Mouse (Mus musculus) WW6 (cell line): Measurements from ENCODE around the gene Zbtb1.

Experiments used
- DNase-seq: peaks from one replicate; pipeline ENCODE4 v3.0.0-alpha.2; 2013; ENCODE audit warnings: low read depth, low spot score

The Zbtb1 gene

GRCm38 (mm10) chr12:76369978-76370830, at the start of gene Zbtb1:
TSS of gene Zbtb1 (plus strand) at chr12:76370266.
- peak; percentile 47 for DNase-seq

DNA sequence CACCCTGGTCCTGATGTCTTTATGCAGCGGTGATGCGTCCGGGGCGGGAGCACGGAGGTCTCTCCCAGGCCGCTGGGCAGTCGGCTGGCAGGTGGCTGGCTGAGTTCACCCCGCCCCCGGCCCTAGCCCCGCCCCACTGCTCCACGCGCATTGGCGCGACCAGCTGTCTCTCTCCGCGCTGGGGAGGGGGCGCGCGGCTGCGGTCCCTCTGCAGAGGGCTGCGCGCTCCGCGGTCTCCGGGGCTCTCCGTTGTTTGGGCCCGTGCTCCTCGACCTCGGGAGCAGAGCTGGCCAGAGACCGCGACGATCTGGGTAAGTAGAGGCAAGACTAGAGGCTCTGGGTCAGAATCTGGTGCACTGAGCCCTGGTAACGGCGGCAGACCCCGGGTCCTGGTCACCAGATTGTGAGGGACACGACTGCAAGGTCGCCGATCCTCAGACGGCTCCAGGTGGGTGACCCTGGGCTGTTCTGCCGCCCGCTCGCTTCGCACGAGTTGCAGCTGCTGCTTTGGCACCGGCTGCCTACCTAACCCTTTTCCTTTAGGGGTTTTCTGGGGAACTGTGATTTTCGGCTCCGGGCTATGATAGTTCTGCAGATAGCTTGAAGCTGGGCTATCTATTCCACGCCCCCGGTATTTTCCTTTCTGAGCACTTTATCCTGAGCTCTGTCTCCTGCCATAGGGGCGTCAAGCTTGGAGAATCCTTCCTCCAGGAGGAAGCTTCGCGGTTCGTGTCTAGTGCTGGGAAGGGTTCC, 45.2 kb upstream of the Zbtb1 start, which contains the start of gene Akap5:
Akap5 (plus strand) TSS at position 213 of the 753 bp plus-strand sequence.
- peak; percentile 47 for DNase-seq

GRCm38 (mm10) chr12:76326437-76327220, 43.4 kb upstream of the Zbtb1 start:
- DNase-seq, result no peak

- no peak for DNase-seq
Observed at GRCm38 (mm10) chr12:76328567-76329354, 41.3 kb upstream of the Zbtb1 start.

DNA sequence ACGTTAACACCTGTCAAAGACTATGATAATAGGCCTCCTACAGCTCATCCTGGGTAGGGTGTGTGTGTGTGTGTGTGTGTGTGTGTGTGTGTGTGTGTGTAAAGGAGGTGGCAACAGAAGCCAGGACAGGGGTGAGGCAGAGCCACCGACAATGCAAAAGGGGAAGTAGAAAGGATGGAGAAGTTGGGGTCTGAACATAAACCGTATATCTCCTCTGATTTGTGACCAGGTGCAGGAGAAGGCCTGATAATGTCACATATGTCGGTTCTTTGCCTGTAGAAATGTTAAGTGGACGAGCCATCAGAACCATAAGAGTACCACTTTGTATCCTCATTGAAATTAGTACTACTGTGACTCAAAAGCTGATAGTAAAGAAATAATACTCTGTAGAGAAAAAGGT, 36.4 kb upstream of the Zbtb1 start:
- no peak for DNase-seq

DNA sequence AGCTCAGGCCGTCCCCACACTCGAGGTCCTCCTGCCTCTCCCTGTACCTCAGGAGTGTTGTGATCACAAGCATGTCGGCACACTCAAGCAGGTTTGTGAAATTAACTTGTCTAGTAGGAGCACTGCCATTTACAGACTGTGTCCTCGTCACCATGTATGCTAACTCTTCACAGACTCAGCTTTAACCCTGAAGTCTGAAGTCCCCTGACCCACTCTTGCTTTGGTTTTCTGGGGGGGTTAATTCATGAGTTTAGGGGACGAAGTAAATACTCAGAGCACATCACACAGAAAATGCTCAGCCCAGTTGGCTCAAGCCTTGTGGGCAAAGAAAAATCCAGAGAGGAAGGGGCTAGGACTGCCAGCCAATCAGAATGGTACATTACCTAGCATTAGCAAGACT, 34.4 kb upstream of the Zbtb1 start:
- DNase-seq, result no peak

DNA sequence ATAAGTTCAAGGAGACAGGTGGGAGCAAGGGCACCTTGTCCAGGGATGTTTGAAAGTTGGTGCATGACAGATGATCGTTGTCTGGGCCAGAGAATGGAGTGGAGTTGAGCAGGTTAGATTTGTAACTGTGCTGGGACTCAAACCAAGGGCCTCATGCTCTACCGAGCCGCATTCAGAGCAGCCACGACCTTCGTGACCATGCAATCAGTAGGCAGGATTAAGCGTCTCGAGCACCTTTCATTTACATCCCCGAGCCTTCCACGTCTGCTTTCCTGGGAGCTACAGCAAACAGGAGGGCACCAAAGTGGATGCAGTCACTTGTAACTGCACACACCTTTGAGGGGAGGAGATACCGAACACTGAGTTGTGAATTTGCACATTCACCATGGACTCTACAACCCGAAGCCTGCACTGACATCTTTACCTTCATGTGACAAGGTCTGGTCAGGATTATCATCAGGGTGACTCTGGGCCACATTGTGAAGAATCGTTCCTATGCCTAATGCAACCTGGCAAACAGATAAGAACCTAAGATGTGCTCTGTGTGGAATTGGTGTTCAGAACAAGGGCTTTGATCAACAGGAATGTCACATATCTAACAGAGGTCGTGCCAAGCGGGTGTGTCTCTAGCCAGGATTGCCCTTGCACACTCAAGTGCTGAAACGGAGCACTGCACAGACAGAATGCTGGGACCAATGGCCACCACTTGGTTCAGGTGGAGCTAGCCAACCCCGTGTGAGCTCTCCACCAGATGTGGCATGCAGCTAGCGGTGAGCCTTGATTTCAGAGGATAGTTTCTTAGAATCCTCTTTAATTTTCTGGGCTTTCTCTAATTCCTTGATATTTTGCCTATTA, 33.7 kb upstream of the Zbtb1 start:
- no peak for DNase-seq

DNA sequence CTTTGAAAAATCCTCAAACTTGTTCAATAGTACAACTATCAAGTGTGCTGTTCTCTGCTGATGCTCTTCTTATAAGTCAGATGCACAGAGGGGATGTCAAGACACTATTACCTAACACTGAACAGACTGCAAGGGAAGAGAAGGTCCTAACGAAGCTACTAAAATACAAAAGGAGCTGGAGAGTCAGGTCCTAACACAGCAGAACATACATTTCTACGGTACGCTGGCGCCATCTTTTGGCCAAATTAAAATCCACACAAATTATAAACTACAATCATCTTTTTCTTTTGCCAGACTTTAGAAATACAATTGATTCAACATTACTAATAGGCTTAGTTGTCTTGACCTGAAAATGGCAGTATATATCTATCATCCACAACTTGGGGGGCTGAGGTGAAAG, 29.0 kb upstream of the Zbtb1 start:
- DNase-seq, result no peak

GRCm38 (mm10) chr12:76345759-76346455, 24.2 kb upstream of the Zbtb1 start:
- DNase-seq, result no peak

DNA sequence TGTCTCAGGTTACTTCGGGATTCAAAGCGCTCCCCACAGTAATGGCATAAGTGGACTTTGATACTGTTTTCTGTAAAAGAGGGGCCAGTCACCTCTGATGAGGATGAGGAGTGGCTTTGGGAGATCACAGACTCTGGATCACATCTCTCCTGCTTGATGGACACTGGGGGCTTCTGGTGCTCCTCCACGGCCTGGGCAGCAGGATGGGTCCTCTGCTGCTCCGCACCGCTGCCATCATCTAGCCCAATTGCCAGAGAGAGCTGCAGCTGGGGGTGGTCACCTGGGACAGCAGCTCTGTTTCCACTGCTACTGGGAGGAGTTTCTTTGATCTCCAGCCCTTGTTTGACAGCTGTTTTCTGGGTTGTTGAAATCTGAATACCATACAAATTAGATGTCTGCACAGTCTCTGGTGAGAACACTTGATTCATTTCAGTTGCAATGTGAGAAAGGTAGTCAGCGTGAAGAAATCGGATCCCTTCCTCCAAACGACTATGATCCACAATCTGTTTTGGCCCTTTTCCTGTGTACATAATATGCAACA, 20.3 kb upstream of the Zbtb1 start:
- no peak for DNase-seq

DNA sequence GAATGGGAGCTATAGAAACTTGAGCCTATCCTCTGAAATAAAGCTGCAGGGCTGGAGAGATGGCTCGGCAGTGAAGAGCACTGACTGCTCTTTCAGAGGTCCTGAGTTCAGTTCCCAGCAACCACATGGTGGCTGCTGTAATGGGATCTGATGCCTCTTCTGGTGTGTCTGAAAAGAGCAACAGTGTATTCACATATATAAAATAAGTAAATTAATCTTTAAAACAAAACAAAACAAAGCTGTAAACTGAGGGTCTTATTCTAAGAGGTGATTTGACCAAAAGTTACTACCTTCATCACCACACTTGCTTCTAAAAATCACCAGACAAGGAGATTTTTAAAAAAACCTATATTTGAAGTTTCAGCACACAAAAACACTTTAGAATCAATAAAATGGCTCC, 9.2 kb upstream of the Zbtb1 start:
- no peak for DNase-seq

DNA sequence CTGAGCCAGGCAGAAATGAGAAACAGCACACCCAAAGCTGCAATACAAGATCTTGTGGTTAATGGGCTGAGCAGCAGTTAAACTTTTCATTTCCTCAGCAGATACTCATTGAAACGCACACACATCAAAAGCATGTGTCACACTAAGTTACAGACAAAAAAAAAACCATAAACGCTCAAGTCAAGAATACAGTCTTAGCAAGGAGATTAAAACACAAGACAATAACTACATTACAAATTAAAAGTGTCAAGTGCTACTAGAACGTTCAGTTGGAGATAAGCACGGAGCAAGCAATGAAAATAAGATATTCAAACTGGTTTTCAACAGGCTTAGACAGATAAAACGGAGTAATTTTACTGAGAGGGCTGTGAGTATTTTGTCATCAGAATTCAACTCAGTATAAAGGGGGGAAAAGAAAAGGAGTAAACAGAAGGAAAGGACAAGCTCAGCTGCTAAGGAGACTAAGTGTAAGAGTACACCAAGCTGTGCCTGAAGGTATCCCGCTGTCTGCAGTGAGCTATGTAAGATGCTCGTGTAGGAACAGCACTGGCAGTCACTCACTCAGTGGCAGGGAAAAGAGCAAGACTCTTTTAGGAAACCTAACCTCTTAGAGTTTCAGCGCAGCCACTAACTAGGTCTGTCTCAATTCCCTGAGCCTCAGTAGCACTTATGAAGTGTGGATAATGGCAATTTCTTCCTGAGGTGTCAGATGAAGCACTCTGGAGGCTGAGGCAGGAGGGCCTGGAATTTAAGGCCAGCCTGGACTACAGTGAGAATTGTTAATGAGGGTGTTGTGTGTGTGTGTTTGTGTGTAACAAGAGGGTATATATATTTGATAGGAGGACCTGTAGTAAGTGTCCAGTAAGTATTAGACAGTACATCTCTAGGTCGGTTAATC, 8.4 kb upstream of the Zbtb1 start:
- no peak for DNase-seq

GRCm38 (mm10) chr12:76362303-76362676, 7.8 kb upstream of the Zbtb1 start:
- no peak for DNase-seq

- no peak for DNase-seq
Observed at GRCm38 (mm10) chr12:76366276-76366675, 3.8 kb upstream of the Zbtb1 start.

DNA sequence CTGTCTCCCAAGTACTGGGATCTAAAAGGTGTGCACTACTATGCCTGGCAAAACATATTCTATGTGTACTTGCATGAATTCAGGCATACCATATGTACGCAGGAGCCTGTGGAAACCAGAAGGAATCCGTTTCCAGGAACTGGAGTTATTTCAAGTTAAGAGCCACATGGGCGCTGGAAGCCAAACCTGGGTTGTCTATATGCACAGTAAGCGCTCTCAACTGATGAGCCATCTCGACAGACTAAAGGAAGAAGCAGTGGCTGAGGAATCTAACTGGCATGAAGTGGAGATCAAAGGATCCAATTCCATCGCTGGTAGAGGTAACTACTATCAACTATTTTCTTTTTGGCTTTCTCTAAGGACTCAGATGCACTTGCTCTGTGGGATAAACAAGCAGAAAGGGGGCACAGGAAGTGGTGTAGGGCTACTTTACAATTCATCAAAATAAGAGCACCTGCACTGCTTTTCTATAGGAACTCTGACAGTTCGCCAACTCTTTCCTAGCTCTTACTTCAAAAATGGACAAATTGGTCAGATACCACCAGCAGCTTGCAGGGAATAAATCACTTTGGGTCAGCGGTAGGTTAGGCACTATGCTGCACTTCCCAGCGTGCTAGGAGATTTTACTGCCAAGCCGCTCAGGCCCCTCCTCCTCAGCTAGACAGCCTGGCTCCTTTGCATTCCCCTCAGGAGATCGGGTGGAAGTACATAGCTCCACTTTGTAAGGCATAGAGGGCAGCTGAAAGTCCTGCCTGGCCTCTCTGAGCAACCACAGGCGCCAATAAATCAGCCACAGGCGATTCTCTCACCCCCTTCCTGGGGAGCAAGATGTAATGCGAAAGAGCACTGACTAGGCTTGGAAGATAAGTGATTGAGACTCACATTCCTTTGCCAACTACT, 2.7 kb upstream of the Zbtb1 start:
- no peak for DNase-seq

GRCm38 (mm10) chr12:76368201-76368789, 1.8 kb upstream of the Zbtb1 start:
- no peak for DNase-seq

- DNase-seq, result no peak
Observed at GRCm38 (mm10) chr12:76368790-76369205, 1.3 kb upstream of the Zbtb1 start.
